Mouse (Mus musculus): Measurements from ENCODE around the gene Epb41l5. TPM values are rescaled to one million over a fixed set of nuclear protein-coding genes. Genes with fewer than 3 reads are reported as not detected.

The Epb41l5 gene
- 77.3 and 77.8 TPM in 2 replicates for polyA plus RNA-seq (2015; fragmentation: Nextera tagmentation; extraction: Ambion mirVana)

GRCm38 (mm10) chr1:119648205-119649111 is at the start of gene Epb41l5:
TSS of gene Epb41l5 (minus strand) at chr1:119649000.
- no peaks in the 10 kb centered on the region for H3K36me3 ChIP-seq (ENCODE audit: insufficient read depth, low read length)
- H3K27me3 ChIP-seq (ENCODE audit: insufficient read depth, low read length): no peaks in the 10 kb centered on the region
- peak within 1 kb of the TSS; percentile 69 for H3K9ac ChIP-seq (replicated peaks; ENCODE audit: low read length)
- H3K27ac ChIP-seq (ENCODE audit: low read length): peak within 1 kb of the TSS; percentile 86
- no peaks in the 10 kb centered on the region for H3K9me3 ChIP-seq (ENCODE audit: low read length)
- peak within 1 kb of the TSS; percentile 60 for H3K4me3 ChIP-seq (ENCODE audit: low read length)
- WGBS: under 1% methylated on average over 86 of the region's 86 CpGs
- ATAC-seq (ENCODE audit: low FRiP score, low TSS enrichment): peak; percentile 97
- peaks cover 20% of the 10 kb centered on the region for H3K4me1 ChIP-seq (ENCODE audit: insufficient read depth, low read length)
- peak within 1 kb of the TSS; percentile 69 for H3K4me2 ChIP-seq (replicated peaks; ENCODE audit: low read depth, low read length)

GRCm38 (mm10) chr1:119696860-119697259 is 48.1 kb upstream of the Epb41l5 start:
- H3K4me3 ChIP-seq (ENCODE audit: low read length): no peak overlapping the region
- H3K9me3 ChIP-seq (ENCODE audit: low read length): no peaks in the 10 kb centered on the region
- H3K27me3 ChIP-seq (ENCODE audit: insufficient read depth, low read length): no peaks in the 10 kb centered on the region
- 100% methylated on average over 1 of the region's 1 CpGs for WGBS
- H3K4me1 ChIP-seq (ENCODE audit: insufficient read depth, low read length): no peaks in the 10 kb centered on the region
- ATAC-seq (ENCODE audit: low FRiP score, low TSS enrichment): no peak
- H3K4me2 ChIP-seq (replicated peaks; ENCODE audit: low read depth, low read length): no peak overlapping the region
- H3K27ac ChIP-seq (ENCODE audit: low read length): no peak overlapping the region
- H3K9ac ChIP-seq (replicated peaks; ENCODE audit: low read length): no peak overlapping the region
- peaks cover 13% of the 10 kb centered on the region; the same call in 1 of the 2 replicates for H3K36me3 ChIP-seq (ENCODE audit: insufficient read depth, low read length)

GRCm38 (mm10) chr1:119685773-119686558 is 37.2 kb upstream of the Epb41l5 start:
- H3K9ac ChIP-seq (replicated peaks; ENCODE audit: low read length): no peak overlapping the region
- no peaks in the 10 kb centered on the region for H3K4me1 ChIP-seq (ENCODE audit: insufficient read depth, low read length)
- peaks cover 8% of the 10 kb centered on the region for H3K36me3 ChIP-seq (ENCODE audit: insufficient read depth, low read length)
- H3K4me2 ChIP-seq (replicated peaks; ENCODE audit: low read depth, low read length): no peak overlapping the region
- H3K27me3 ChIP-seq (ENCODE audit: insufficient read depth, low read length): no peaks in the 10 kb centered on the region
- H3K27ac ChIP-seq (ENCODE audit: low read length): no peak overlapping the region
- ATAC-seq (ENCODE audit: low FRiP score, low TSS enrichment): no peak
- WGBS: 91% methylated on average over 3 of the region's 3 CpGs
- H3K4me3 ChIP-seq (ENCODE audit: low read length): no peak overlapping the region
- no peaks in the 10 kb centered on the region for H3K9me3 ChIP-seq (ENCODE audit: low read length)

- ATAC-seq (ENCODE audit: low FRiP score, low TSS enrichment): no peak
- H3K36me3 ChIP-seq (ENCODE audit: insufficient read depth, low read length): 0 out of 2 replicates have a peak, but pooled peaks cover 10% of the 10 kb centered on the region
- H3K4me3 ChIP-seq (ENCODE audit: low read length): no peak overlapping the region
- WGBS: 84% methylated on average over 2 of the region's 2 CpGs
- no peak overlapping the region for H3K27ac ChIP-seq (ENCODE audit: low read length)
- H3K9ac ChIP-seq (replicated peaks; ENCODE audit: low read length): no peak overlapping the region
- no peaks in the 10 kb centered on the region for H3K9me3 ChIP-seq (ENCODE audit: low read length)
- no peaks in the 10 kb centered on the region for H3K27me3 ChIP-seq (ENCODE audit: insufficient read depth, low read length)
- no peak overlapping the region for H3K4me2 ChIP-seq (replicated peaks; ENCODE audit: low read depth, low read length)
- no peaks in the 10 kb centered on the region for H3K4me1 ChIP-seq (ENCODE audit: insufficient read depth, low read length)
These were observed 32.9 kb upstream of the Epb41l5 start for GRCm38 (mm10) chr1:119681663-119682213.

GRCm38 (mm10) chr1:119674984-119675383 is 26.2 kb upstream of the Epb41l5 start:
- ATAC-seq (ENCODE audit: low FRiP score, low TSS enrichment): peak; percentile 67; the same call in 1 of the 2 replicates
- H3K27ac ChIP-seq (ENCODE audit: low read length): no peak overlapping the region
- no peak overlapping the region for H3K4me2 ChIP-seq (replicated peaks; ENCODE audit: low read depth, low read length)
- H3K9me3 ChIP-seq (ENCODE audit: low read length): no peaks in the 10 kb centered on the region
- WGBS: 76% methylated on average over 1 of the region's 1 CpGs
- 0 out of 2 replicates have a peak, but pooled peaks cover 5% of the 10 kb centered on the region for H3K36me3 ChIP-seq (ENCODE audit: insufficient read depth, low read length)
- no peaks in the 10 kb centered on the region for H3K27me3 ChIP-seq (ENCODE audit: insufficient read depth, low read length)
- no peak overlapping the region for H3K4me3 ChIP-seq (ENCODE audit: low read length)
- no peaks in the 10 kb centered on the region for H3K4me1 ChIP-seq (ENCODE audit: insufficient read depth, low read length)
- H3K9ac ChIP-seq (replicated peaks; ENCODE audit: low read length): no peak overlapping the region

GRCm38 (mm10) chr1:119666904-119667303 is 18.1 kb upstream of the Epb41l5 start:
- peaks cover 2% of the 10 kb centered on the region; the same call in 1 of the 2 replicates for H3K36me3 ChIP-seq (ENCODE audit: insufficient read depth, low read length)
- no peaks in the 10 kb centered on the region for H3K9me3 ChIP-seq (ENCODE audit: low read length)
- H3K27me3 ChIP-seq (ENCODE audit: insufficient read depth, low read length): no peaks in the 10 kb centered on the region
- H3K9ac ChIP-seq (replicated peaks; ENCODE audit: low read length): no peak overlapping the region
- H3K4me3 ChIP-seq (ENCODE audit: low read length): no peak overlapping the region
- H3K27ac ChIP-seq (ENCODE audit: low read length): no peak overlapping the region
- no peak overlapping the region for H3K4me2 ChIP-seq (replicated peaks; ENCODE audit: low read depth, low read length)
- H3K4me1 ChIP-seq (ENCODE audit: insufficient read depth, low read length): no peaks in the 10 kb centered on the region
- WGBS: 93% methylated on average over 7 of the region's 7 CpGs
- no peak for ATAC-seq (ENCODE audit: low FRiP score, low TSS enrichment)

- no peaks in the 10 kb centered on the region for H3K9me3 ChIP-seq (ENCODE audit: low read length)
- H3K4me2 ChIP-seq (replicated peaks; ENCODE audit: low read depth, low read length): no peak overlapping the region
- H3K27me3 ChIP-seq (ENCODE audit: insufficient read depth, low read length): no peaks in the 10 kb centered on the region
- ATAC-seq (ENCODE audit: low FRiP score, low TSS enrichment): no peak
- no peak overlapping the region for H3K9ac ChIP-seq (replicated peaks; ENCODE audit: low read length)
- H3K4me3 ChIP-seq (ENCODE audit: low read length): no peak overlapping the region
- 0 out of 2 replicates have a peak, but pooled peaks cover 3% of the 10 kb centered on the region for H3K36me3 ChIP-seq (ENCODE audit: insufficient read depth, low read length)
- WGBS: 96% methylated on average over 2 of the region's 2 CpGs
- H3K4me1 ChIP-seq (ENCODE audit: insufficient read depth, low read length): no peaks in the 10 kb centered on the region
- H3K27ac ChIP-seq (ENCODE audit: low read length): no peak overlapping the region
These were observed 5.5 kb upstream of the Epb41l5 start for GRCm38 (mm10) chr1:119654307-119654706.

GRCm38 (mm10) chr1:119650386-119650785 is 1.6 kb upstream of the Epb41l5 start:
- 89% methylated on average over 5 of the region's 5 CpGs for WGBS
- Histone ChIP-seq H3K27ac (ENCODE audit: low read length) (no peak overlapping the region), H3K27me3 (ENCODE audit: insufficient read depth, low read length) (no peaks in the 10 kb centered on the region), H3K9me3 (ENCODE audit: low read length) (no peaks in the 10 kb centered on the region), H3K4me1 (ENCODE audit: insufficient read depth, low read length) (0 out of 2 replicates have a peak, but pooled peaks cover 15% of the 10 kb centered on the region), H3K36me3 (ENCODE audit: insufficient read depth, low read length) (no peaks in the 10 kb centered on the region), H3K4me2 (replicated peaks; ENCODE audit: low read depth, low read length) (no peak overlapping the region), H3K4me3 (ENCODE audit: low read length) (no peak overlapping the region), H3K9ac (replicated peaks; ENCODE audit: low read length) (no peak overlapping the region)
- ATAC-seq (ENCODE audit: low FRiP score, low TSS enrichment): no peak

- no peaks in the 10 kb centered on the region for H3K27me3 ChIP-seq (ENCODE audit: insufficient read depth, low read length)
- H3K27ac ChIP-seq (ENCODE audit: low read length): no peak overlapping the region
- no peaks in the 10 kb centered on the region for H3K9me3 ChIP-seq (ENCODE audit: low read length)
- no peak overlapping the region for H3K4me2 ChIP-seq (replicated peaks; ENCODE audit: low read depth, low read length)
- H3K36me3 ChIP-seq (ENCODE audit: insufficient read depth, low read length): no peaks in the 10 kb centered on the region
- H3K4me1 ChIP-seq (ENCODE audit: insufficient read depth, low read length): peaks cover 15% of the 10 kb centered on the region; the same call in 1 of the 2 replicates
- WGBS: 54% methylated on average over 2 of the region's 2 CpGs
- no peak overlapping the region for H3K4me3 ChIP-seq (ENCODE audit: low read length)
- no peak for ATAC-seq (ENCODE audit: low FRiP score, low TSS enrichment)
- no peak overlapping the region for H3K9ac ChIP-seq (replicated peaks; ENCODE audit: low read length)
These were observed 827 bp upstream of the Epb41l5 start for GRCm38 (mm10) chr1:119649627-119650026.
